Mouse (Mus musculus) kidney, embryonic 14.5 days (tissue): Measurements from ENCODE around the gene Krt33b. TPM values are rescaled to one million over a fixed set of nuclear protein-coding genes. Genes with fewer than 3 reads are reported as not detected.
A peak's percentile ranks its signal among the peaks of the same experiment; 100 is the strongest.

ENCODE experiments used
- ATAC-seq: fragments of 200-750 bp; cut with Nextera tagmentation; 2 replicates; pipeline ENCODE4 v1.8.0; 2017; ENCODE audit warnings: moderate number of reproducible peaks, mild to moderate bottlenecking, moderate TSS enrichment, moderate library complexity; ENCODE audit not compliant: low FRiP score, low TSS enrichment
- H3K27ac ChIP-seq: fragments of 300-500 bp; sonication (generic); 2 replicates; pipeline ENCODE4 v1.5.1; 2014; ENCODE audit warnings: low read depth, mild to moderate bottlenecking, low read length, moderate library complexity, mixed read lengths
- H3K27me3 ChIP-seq: fragments of 300-500 bp; sonication (generic); 2 replicates; pipeline ENCODE4 v1.6.1; 2014; ENCODE audit warnings: mild to moderate bottlenecking, low read length; ENCODE audit not compliant: control insufficient read depth, insufficient read depth
- H3K36me3 ChIP-seq: fragments of 300-500 bp; sonication (generic); 2 replicates; pipeline ENCODE4 v1.6.1; 2014; ENCODE audit warnings: low read length, mixed read lengths; ENCODE audit not compliant: control insufficient read depth, insufficient read depth
- H3K4me1 ChIP-seq: fragments of 300-500 bp; sonication (generic); 2 replicates; pipeline ENCODE4 v1.6.1; 2014; ENCODE audit warnings: low read length, mixed read lengths; ENCODE audit not compliant: control insufficient read depth, insufficient read depth
- H3K4me2 ChIP-seq: fragments of 300-500 bp; sonication (generic); replicated peaks from 2 replicates; pipeline ENCODE4 v1.6.1; 2014; ENCODE audit warnings: low read depth, mild to moderate bottlenecking, low read length
- H3K4me3 ChIP-seq: fragments of 300-500 bp; sonication (generic); 2 replicates; pipeline ENCODE4 v1.5.1; 2014; ENCODE audit warnings: mild to moderate bottlenecking, low read length
- H3K9ac ChIP-seq: fragments of 300-500 bp; sonication (generic); 2 replicates; pipeline ENCODE4 v1.6.1; 2014; ENCODE audit warnings: low read depth, mild to moderate bottlenecking, low read length, moderate library complexity
- H3K9me3 ChIP-seq: fragments of 300-500 bp; sonication (generic); 2 replicates; pipeline ENCODE4 v1.6.1; 2016; ENCODE audit warnings: low read length; ENCODE audit not compliant: control insufficient read depth
- WGBS: fragments of 180-500 bp; shearing (Covaris S2); extraction: QIAGEN DNeasy Blood & Tissue Kit; methylation state at CpG from one replicate; pipeline ENCODE4 v1.1.7; 2014; 5-methylcytosine and 5-hydroxymethylcytosine counted together
- polyA plus RNA-seq: library from polyadenylated mRNA; unstranded; fragments of >200 nt; fragmentation: Nextera tagmentation; extraction: Ambion mirVana; gene quantifications from 2 replicates; pipeline ENCODE4 v1.2.1, GENCODE M21; 2014

Gene Krt33b
- polyA plus RNA-seq, 1 experiment from 2014 or later = not detected

DNA sequence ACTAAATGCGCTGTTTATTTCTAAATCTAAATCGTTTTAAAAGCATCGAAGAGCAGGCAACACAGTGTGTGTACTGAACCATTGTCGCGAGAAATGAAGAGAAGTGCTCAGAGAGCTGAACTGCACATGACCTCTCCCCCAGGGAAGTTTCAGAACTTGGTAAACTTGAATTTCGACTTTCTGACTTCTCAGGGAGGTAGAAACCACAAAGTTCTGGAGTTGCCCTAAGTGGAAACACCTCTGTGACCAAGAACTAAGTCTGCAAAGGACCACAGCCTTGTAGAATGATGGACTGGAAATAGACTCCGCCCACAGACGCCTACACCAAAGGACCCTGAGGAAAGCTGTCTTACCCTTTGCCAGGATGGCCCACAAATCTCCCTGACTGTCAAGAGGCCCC, 23.8 kb downstream of the Krt33b start:
- H3K36me3 ChIP-seq = no peaks in the 10 kb centered on the region
- H3K27ac ChIP-seq = no peak overlapping the region
- no peaks in the 10 kb centered on the region for H3K9me3 ChIP-seq
- no peak overlapping the region for H3K4me2 ChIP-seq
- 71% methylated on average over 8 of the region's 8 CpGs for WGBS
- ATAC-seq = no peak
- no peak overlapping the region for H3K9ac ChIP-seq
- no peaks in the 10 kb centered on the region for H3K27me3 ChIP-seq
- H3K4me3 ChIP-seq = no peak overlapping the region
- no peaks in the 10 kb centered on the region for H3K4me1 ChIP-seq

DNA sequence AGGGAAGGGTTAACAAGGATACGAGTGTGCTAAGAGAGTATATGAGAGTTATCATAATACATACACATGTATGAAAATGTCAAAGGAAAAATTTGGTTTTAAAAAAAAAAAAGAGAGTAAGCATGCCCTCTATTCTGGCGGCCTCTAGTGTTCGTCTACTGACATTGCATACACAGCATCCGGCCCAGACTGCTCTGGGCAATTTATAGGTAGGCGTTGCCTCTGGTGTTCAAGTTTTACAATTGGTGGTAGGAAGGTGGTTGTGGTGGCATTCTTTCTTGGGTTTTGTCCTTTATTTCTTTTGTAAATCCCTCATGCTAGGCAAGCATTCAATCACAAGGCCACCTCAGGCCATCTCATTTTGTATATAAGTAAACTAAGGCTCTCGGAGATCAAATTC, 24.8 kb downstream of the Krt33b start:
- no peak overlapping the region for H3K4me3 ChIP-seq
- no peaks in the 10 kb centered on the region for H3K4me1 ChIP-seq
- ATAC-seq = no peak
- no peak overlapping the region for H3K27ac ChIP-seq
- WGBS = 23% methylated on average over 6 of the region's 6 CpGs
- no peaks in the 10 kb centered on the region for H3K9me3 ChIP-seq
- H3K9ac ChIP-seq = no peak overlapping the region
- no peaks in the 10 kb centered on the region for H3K36me3 ChIP-seq
- H3K27me3 ChIP-seq = no peaks in the 10 kb centered on the region
- H3K4me2 ChIP-seq = no peak overlapping the region

DNA sequence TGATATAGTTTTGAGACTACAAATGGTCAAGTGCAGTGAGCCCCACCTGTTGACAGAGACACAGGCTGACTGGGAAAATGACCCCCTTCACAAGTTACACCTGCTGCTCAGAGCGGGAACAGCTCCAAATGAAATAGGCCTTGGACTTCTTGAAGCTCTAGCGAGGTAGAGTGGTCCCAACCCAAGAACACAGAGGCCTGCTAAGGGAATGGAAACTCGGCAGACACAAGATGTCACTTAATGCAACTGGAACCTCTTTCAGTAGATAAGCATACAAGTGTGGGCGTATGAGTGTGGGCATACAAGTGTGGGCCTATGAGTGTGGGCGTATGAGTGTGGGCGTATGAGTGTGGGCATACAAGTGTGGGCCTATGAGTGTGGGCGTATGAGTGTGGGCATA, 30.6 kb downstream of the Krt33b start:
- Histone ChIP-seq H3K27ac (no peak overlapping the region), H3K36me3 (no peaks in the 10 kb centered on the region), H3K9ac (no peak overlapping the region), H3K4me3 (no peak overlapping the region), H3K4me1 (no peaks in the 10 kb centered on the region), H3K9me3 (no peaks in the 10 kb centered on the region), H3K27me3 (no peaks in the 10 kb centered on the region; the same call in 1 of the 2 replicates), H3K4me2 (no peak overlapping the region)
- 88% methylated on average over 7 of the region's 7 CpGs for WGBS
- no peak for ATAC-seq

DNA sequence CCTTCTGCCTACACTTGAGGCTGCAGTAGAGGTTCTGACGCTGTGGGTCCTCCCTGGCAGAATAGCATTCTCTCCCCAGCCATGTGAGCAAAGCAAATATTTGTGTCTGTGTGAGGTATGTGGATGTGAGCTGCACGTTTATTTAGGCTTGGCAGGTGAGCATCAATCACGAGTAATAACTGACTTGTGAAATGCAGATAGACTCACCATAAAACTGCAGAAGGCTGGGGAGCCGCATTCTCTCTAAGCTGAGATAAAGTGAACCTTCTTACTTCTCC, 35.3 kb downstream of the Krt33b start:
- no peak overlapping the region for H3K4me3 ChIP-seq
- H3K27ac ChIP-seq = no peak overlapping the region
- H3K4me2 ChIP-seq = no peak overlapping the region
- WGBS = 34% methylated on average over 4 of the region's 4 CpGs
- no peaks in the 10 kb centered on the region for H3K9me3 ChIP-seq
- no peaks in the 10 kb centered on the region for H3K4me1 ChIP-seq
- no peaks in the 10 kb centered on the region; the same call in 1 of the 2 replicates for H3K27me3 ChIP-seq
- no peaks in the 10 kb centered on the region for H3K36me3 ChIP-seq
- no peak overlapping the region for H3K9ac ChIP-seq
- ATAC-seq = no peak

DNA sequence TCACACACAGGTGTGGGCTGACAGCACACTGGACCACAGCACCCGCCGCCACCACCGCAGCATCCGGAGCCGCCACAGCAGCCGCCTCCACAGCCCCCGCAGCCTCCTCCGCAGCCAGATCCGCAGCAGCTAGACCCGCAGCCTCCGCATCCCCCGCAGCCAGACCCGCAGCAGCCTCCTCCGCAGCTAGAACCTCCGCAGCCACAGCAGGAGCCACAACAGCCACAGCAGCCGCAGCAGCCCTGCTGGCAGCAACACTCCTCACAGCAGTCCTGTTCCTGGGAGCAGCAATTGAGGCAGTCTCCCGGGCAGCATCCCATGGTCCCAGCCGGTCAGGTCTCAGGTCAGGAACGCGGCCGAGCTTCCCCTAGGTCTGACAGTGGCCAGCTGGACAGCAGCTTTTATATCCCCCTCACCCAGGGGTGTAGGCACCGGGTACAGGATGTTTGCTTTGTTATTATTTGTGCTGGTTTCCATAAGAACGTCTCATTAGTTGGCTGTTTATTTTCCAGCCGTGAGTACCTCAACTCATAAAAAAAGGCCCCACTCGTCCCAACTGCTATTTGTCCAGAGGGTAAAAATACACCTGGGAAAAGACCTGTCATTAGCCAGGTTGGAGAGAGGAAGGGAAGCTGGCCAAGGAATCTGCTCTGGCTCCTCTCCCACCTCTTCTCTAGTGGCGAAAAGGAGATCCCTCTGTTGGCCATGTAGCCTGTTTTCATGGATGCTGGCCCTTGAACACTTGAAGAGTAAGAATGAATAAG, 35.9 kb downstream of the Krt33b start, which contains the start of gene Krtap17-1:
Gene Krtap17-1, minus strand, starts transcription at position 375 of the 764 bp plus-strand sequence.
- H3K27me3 ChIP-seq = no peaks in the 10 kb centered on the region; the same call in 1 of the 2 replicates
- no peaks in the 10 kb centered on the region for H3K36me3 ChIP-seq
- H3K9me3 ChIP-seq = no peaks in the 10 kb centered on the region
- no peaks in the 10 kb centered on the region for H3K4me1 ChIP-seq
- H3K4me2 ChIP-seq = peak within 1 kb of the TSS; percentile 29; the same call in 1 of the 2 replicates
- H3K9ac ChIP-seq = no peak within 1 kb of the TSS
- 0 out of 2 replicates have a peak, but pooled peaks have one; percentile 16 for ATAC-seq
- WGBS = 10% methylated on average over 26 of the region's 26 CpGs
- no peak within 1 kb of the TSS for H3K4me3 ChIP-seq
- H3K27ac ChIP-seq = no peak within 1 kb of the TSS

DNA sequence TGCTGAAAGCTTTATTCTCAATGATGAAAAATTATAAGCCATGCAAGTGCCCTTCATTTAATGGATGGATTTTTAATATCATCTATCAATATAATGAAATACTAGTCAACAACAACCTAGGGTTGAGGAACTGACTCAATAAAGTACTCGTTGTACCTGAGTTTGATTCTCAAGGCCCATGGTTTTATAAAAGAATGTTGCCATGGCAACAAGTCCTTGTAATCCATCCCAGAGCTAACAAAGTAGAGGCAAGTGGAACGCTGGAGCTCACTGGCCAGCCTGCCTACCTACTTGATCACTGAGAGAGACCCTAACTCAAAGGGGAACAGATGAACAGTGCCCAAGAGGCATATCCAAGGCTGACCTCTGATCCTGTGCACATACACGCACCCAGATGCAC, 39.1 kb downstream of the Krt33b start:
- Histone ChIP-seq H3K36me3 (no peaks in the 10 kb centered on the region), H3K4me1 (no peaks in the 10 kb centered on the region), H3K27me3 (no peaks in the 10 kb centered on the region; the same call in 1 of the 2 replicates), H3K9ac (no peak overlapping the region), H3K4me2 (no peak overlapping the region), H3K4me3 (no peak overlapping the region), H3K9me3 (no peaks in the 10 kb centered on the region), H3K27ac (no peak overlapping the region)
- 83% methylated on average over 3 of the region's 3 CpGs for WGBS
- no peak for ATAC-seq

DNA sequence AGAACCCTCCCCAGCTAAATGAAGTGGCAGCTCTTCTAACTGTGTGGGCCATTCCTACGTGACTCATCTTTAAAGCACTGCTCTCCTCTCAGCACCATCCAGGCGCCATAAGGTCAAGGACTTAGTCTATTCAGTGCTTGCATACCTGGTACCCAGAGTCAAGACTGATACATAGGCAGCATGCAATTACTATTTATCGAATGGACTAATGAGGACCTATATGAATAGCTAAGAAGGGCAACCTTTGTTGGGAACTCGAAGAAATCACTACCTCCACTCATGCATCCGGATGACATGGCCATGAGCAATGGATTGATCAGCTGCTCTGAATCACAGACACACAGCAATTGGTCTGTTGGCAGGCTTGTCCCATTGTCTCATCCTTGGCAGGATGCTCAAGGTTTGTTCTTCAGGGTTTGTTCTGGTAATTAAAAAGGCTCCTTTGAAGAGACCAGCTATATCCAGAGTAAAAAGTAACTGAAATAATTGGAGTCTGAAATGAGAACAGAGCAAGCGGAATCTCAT, 39.7 kb downstream of the Krt33b start:
- no peak for ATAC-seq
- 83% methylated on average over 6 of the region's 6 CpGs for WGBS
- Histone ChIP-seq H3K36me3 (no peaks in the 10 kb centered on the region), H3K4me2 (no peak overlapping the region), H3K4me1 (no peaks in the 10 kb centered on the region), H3K27ac (no peak overlapping the region), H3K4me3 (no peak overlapping the region), H3K9me3 (no peaks in the 10 kb centered on the region), H3K9ac (no peak overlapping the region), H3K27me3 (no peaks in the 10 kb centered on the region; the same call in none of the 2 replicates)

DNA sequence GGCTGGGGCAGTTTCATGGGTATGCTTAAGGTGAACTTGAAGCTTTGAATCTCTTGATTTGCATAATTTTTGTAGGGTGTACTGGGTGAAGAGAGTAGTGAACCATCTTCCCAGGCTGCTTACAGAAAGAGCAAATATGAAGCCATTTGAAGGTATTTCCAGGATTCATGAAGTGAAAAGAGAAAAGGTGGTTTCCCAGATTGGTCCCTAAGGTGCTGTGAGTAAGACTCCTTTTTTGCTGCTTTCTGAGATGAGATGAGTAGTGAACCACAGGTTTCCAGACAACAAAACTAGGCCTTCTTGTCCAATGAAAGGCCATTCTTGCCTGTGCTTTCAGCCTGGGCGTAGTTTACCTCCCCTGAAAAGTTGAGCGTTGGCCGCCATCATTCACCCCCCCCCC, 41.1 kb downstream of the Krt33b start:
- ATAC-seq = no peak
- WGBS = 93% methylated on average over 3 of the region's 3 CpGs
- Histone ChIP-seq H3K9me3 (no peaks in the 10 kb centered on the region), H3K9ac (no peak overlapping the region), H3K4me2 (no peak overlapping the region), H3K4me3 (no peak overlapping the region), H3K36me3 (no peaks in the 10 kb centered on the region), H3K4me1 (no peaks in the 10 kb centered on the region), H3K27me3 (no peaks in the 10 kb centered on the region; the same call in none of the 2 replicates), H3K27ac (no peak overlapping the region)

DNA sequence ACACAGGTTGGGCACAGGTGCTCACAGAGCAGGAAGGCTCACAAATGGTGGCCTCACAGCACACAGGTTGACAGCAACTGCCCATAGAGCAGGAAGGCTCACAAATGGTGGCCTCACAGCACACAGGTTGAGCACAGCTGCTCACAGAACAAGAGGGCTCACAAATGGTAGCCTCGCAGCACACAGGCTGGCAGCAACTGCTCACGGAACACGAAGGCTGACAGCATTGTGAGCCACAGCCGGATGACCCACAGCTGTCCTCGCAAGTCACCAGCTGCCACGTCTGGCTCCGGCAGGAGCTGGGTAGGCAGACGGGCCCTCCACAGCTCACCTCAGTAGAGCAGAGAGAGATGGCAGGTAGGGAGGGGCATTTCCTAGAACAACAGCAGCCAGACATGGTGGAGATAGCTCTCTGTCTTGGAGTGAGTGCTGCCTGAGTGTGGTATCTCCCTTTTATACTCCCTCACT, 43.5 kb downstream of the Krt33b start, which contains the start of gene Krtap16-1:
Gene Krtap16-1, minus strand, starts transcription at position 418 of the 468 bp plus-strand sequence.
- no peak for ATAC-seq

More for the DNA sequence above, 43.5 kb downstream of the Krt33b start, which contains the start of gene Krtap16-1:
- Histone ChIP-seq H3K4me3 (no peak within 1 kb of the TSS), H3K9ac (no peak within 1 kb of the TSS), H3K4me1 (no peaks in the 10 kb centered on the region), H3K4me2 (no peak within 1 kb of the TSS), H3K27ac (no peak within 1 kb of the TSS), H3K9me3 (no peaks in the 10 kb centered on the region), H3K27me3 (no peaks in the 10 kb centered on the region; the same call in none of the 2 replicates), H3K36me3 (no peaks in the 10 kb centered on the region)
- WGBS = 60% methylated on average over 8 of the region's 8 CpGs
